Mouse (Mus musculus) neural tube, embryonic 13.5 days (tissue): Measurements from ENCODE around the gene Gm9508. TPM values are rescaled to one million over a fixed set of nuclear protein-coding genes. Genes with fewer than 3 reads are reported as not detected.
"Not testable (repeated sequence)": the region's sequence is repeated elsewhere in the genome, so short reads cannot be mapped to it uniquely, and the experiment has no call there.

ENCODE experiments used
- ATAC-seq: fragments of 200-750 bp; cut with Nextera tagmentation; 2 replicates; pipeline ENCODE4 v1.8.0; 2017; ENCODE audit warnings: low read depth, mild to moderate bottlenecking, moderate TSS enrichment, moderate library complexity
- H3K27ac ChIP-seq: fragments of 300-500 bp; sonication (generic); replicated peaks from 2 replicates; pipeline ENCODE4 v1.5.1; 2015; ENCODE audit warnings: moderate library complexity, mild to moderate bottlenecking, inconsistent platforms
- H3K27me3 ChIP-seq: fragments of 300-500 bp; sonication (generic); 2 replicates; pipeline ENCODE4 v1.6.1; 2015; ENCODE audit warnings: mild to moderate bottlenecking, inconsistent platforms
- H3K36me3 ChIP-seq: fragments of 300-500 bp; sonication (generic); 2 replicates; pipeline ENCODE4 v1.6.1; 2015; ENCODE audit warnings: mild to moderate bottlenecking, inconsistent platforms
- H3K4me1 ChIP-seq: fragments of 300-500 bp; sonication (generic); replicated peaks from 2 replicates; pipeline ENCODE4 v1.6.1; 2015; ENCODE audit warnings: inconsistent platforms
- H3K4me2 ChIP-seq: fragments of 300-500 bp; sonication (generic); 2 replicates; pipeline ENCODE4 v1.6.1; 2015; ENCODE audit warnings: inconsistent platforms, mild to moderate bottlenecking, moderate library complexity
- H3K4me3 ChIP-seq: fragments of 300-500 bp; sonication (generic); 2 replicates; pipeline ENCODE4 v1.5.1; 2015; ENCODE audit warnings: mild to moderate bottlenecking, inconsistent platforms
- H3K9ac ChIP-seq: fragments of 300-500 bp; sonication (generic); 2 replicates; pipeline ENCODE4 v1.6.1; 2015; ENCODE audit warnings: moderate library complexity, mild to moderate bottlenecking, inconsistent platforms
- H3K9me3 ChIP-seq: fragments of 300-500 bp; sonication (generic); 2 replicates; pipeline ENCODE4 v1.6.1; 2016; ENCODE audit warnings: inconsistent platforms
- WGBS: fragments of 180-500 bp; shearing (Covaris S2); methylation state at CpG from one replicate; pipeline ENCODE4 v1.1.7; 2015; 5-methylcytosine and 5-hydroxymethylcytosine counted together
- polyA plus RNA-seq: library from polyadenylated mRNA; unstranded; fragments of >200 nt; fragmentation: Nextera tagmentation; extraction: Ambion mirVana; gene quantifications from 2 replicates; pipeline ENCODE4 v1.2.1, GENCODE M21; 2015

Gene Gm9508
- not detected in 2 replicates for polyA plus RNA-seq

DNA sequence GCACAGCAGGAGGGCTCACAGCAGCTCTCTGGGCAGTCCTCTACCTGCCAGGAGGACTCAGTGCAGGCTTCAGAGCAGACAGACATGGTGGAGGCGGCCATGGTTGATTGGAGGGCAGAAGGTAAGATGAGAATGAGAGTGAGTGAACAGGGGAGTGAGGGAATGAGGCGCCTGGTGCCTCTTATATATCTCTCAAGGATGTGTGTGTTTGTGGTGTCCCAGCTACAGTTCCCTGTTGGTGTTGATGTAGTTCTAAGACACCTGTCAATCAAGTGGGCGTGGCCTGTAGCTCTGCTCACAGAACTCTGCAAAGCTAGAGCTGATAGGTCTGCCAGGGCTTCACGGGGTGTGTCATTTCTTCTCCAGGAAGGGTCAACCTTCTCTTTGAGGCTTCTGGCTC is at the start of gene Gm9508:
Gene Gm9508, minus strand, starts transcription at position 101 of the 400 bp plus-strand sequence.
- Histone ChIP-seq H3K27me3 (no peaks in the 10 kb centered on the region), H3K4me3 (no peak within 1 kb of the TSS), H3K27ac (no peak within 1 kb of the TSS), H3K36me3 (no peaks in the 10 kb centered on the region), H3K4me2 (no peak within 1 kb of the TSS), H3K9ac (no peak within 1 kb of the TSS), H3K4me1 (no peaks in the 10 kb centered on the region), H3K9me3 (peaks cover 9% of the 10 kb centered on the region; the same call in 1 of the 2 replicates)
- WGBS, result 34% methylated on average over 4 of the region's 4 CpGs
- no peak for ATAC-seq

DNA sequence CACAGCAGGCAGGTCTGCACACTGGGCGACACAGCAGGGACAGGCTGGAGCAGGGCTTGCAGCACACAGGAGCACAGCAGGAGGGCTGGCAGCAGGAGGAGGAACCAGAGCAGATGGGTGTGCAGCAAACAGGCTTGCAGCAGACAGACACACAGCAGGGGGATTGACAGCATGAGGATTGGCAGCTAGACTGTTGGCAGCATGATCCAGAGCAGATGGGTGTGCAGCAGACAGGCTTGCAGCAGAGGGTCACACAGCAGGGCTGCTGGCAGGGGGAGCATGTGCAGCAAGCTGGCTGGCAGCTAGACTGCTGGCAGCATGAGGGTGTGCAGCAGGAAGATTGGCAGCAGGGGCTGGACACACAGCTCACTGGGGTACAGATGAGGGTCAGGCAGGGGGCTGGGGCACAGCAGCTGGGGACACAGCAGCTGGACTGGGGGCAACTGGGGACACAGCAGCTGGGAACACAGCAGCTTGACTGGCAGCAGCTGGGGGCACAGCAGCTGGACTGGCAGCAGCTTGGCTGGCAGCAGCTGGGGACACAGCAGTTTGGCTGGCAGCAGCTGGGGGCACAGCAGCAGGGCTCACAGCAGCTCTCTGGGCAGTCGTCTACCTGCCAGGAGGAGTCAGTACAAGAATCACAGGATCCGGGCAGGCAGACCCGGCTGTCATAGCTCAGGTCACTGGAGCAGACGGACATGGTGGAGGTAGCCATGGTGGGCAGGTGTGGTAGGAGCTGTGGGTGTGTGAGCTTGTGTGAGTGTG is 45.1 kb upstream of the Gm9508 start, which contains the start of gene Gm18596:
Gene Gm18596, minus strand, starts transcription at position 715 of the 765 bp plus-strand sequence.
- H3K27ac ChIP-seq, ATAC-seq: not testable (repeated sequence)
- 54% methylated on average over 5 of the region's 5 CpGs for WGBS

DNA sequence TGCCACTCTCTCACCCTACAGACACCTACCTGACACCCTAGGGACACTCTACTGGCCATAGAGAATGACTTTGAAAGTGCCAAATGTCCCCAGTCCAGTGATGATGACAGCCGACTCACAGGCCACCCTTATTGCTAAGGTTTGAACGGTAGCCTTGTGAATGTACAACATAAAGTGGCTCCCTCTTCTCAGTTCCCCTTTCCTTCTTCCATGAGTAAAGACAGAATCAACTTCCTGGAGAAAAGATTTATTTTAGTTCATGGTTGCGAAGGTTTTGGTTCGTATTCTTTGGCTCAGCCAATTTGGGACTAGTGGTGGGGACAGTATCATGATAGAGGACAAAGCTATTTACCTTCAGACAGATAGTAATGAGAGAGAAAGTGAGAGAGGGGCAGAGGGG is 41.9 kb upstream of the Gm9508 start:
- no peak overlapping the region for H3K4me2 ChIP-seq
- WGBS, result 94% methylated on average over 4 of the region's 4 CpGs
- H3K36me3 ChIP-seq, result no peaks in the 10 kb centered on the region
- H3K9ac ChIP-seq, result no peak overlapping the region
- H3K27me3 ChIP-seq, result no peaks in the 10 kb centered on the region
- no peak for ATAC-seq
- no peak overlapping the region for H3K27ac ChIP-seq
- H3K4me3 ChIP-seq, result no peak overlapping the region
- H3K4me1 ChIP-seq, result 0 out of 2 replicates have a peak, but pooled peaks cover 5% of the 10 kb centered on the region
- H3K9me3 ChIP-seq, result peaks cover 4% of the 10 kb centered on the region

More for the DNA sequence above, 45.1 kb upstream of the Gm9508 start, which contains the start of gene Gm18596:
- not testable (repeated sequence) for H3K9me3 ChIP-seq, H3K4me1 ChIP-seq, H3K27me3 ChIP-seq, H3K4me3 ChIP-seq, H3K36me3 ChIP-seq, H3K4me2 ChIP-seq, H3K9ac ChIP-seq

DNA sequence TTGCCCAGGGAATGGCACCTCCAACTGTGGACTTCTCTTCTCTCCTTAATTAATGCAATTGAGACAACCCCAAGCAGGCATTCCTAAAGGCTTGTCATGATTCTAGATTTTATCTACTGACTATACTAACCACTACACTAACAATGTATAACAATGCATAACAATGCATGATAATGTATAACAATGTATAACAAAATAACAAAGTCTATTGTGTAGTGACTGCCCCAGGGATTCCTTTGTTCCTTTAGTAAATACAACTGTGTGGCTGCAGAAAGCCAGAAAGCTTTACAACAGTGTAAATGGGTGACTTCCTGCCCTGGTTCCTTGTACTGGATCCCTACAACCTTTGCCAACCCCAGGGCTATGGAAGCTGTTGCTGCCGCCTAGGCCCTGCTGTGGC is 38.9 kb upstream of the Gm9508 start:
- Histone ChIP-seq H3K27ac (no peak overlapping the region), H3K4me1 (no peaks in the 10 kb centered on the region), H3K9me3 (peaks cover 4% of the 10 kb centered on the region), H3K4me2 (no peak overlapping the region), H3K27me3 (no peaks in the 10 kb centered on the region), H3K4me3 (no peak overlapping the region), H3K36me3 (no peaks in the 10 kb centered on the region), H3K9ac (no peak overlapping the region)
- 84% methylated on average over 1 of the region's 1 CpGs for whole genome bisulfite sequencing
- no peak for ATAC-seq

DNA sequence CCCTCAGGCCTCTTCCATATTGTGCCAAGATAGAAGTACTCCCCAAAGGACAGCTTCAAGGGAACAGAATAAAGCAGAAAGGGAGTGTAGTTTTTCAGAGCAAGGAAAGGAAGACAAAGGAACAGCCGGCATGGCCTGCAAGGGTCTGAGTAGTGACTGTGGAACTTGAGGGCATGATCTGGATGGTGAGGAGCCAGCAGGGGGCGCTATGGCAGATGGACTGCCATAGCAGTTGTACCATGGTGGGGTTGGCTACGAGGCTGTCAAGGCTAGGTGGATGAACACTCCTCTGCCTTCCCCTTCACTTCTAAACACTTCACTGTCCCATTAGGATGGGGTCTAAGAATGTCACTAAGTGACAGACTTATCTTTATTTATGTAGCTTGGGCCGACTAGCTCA is 32.2 kb upstream of the Gm9508 start:
- H3K9ac ChIP-seq, result no peak overlapping the region
- no peak overlapping the region for H3K4me2 ChIP-seq
- H3K9me3 ChIP-seq, result no peaks in the 10 kb centered on the region; the same call in 1 of the 2 replicates
- H3K4me1 ChIP-seq, result no peaks in the 10 kb centered on the region
- ATAC-seq, result no peak
- H3K4me3 ChIP-seq, result no peak overlapping the region
- no peak overlapping the region for H3K27ac ChIP-seq
- no peaks in the 10 kb centered on the region for H3K27me3 ChIP-seq
- H3K36me3 ChIP-seq, result no peaks in the 10 kb centered on the region
- 49% methylated on average over 4 of the region's 4 CpGs for WGBS

DNA sequence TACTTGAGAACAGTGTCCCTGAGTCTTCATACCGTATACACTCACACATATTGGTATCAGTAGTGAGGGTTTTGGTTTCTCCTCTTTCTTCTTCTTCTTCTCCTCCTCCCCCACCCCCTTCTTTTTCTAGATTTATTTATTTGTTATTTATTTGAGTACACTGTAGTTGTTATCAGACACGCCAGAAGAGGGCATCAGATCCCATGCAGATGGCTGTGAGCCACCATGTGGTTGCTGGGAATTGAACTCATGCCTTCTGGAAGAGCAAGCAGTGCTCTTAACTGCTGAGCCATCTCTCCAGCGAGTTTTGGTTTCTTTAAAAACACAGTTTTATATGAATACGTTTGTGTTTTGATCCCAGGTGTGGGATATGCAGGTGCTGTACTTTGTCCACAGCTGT is 31.2 kb upstream of the Gm9508 start:
- Histone ChIP-seq H3K4me2 (no peak overlapping the region), H3K9me3 (no peaks in the 10 kb centered on the region), H3K9ac (no peak overlapping the region), H3K4me3 (no peak overlapping the region), H3K4me1 (no peaks in the 10 kb centered on the region), H3K27me3 (no peaks in the 10 kb centered on the region), H3K27ac (no peak overlapping the region), H3K36me3 (no peaks in the 10 kb centered on the region)
- ATAC-seq, result no peak
- WGBS, result 68% methylated on average over 4 of the region's 4 CpGs

DNA sequence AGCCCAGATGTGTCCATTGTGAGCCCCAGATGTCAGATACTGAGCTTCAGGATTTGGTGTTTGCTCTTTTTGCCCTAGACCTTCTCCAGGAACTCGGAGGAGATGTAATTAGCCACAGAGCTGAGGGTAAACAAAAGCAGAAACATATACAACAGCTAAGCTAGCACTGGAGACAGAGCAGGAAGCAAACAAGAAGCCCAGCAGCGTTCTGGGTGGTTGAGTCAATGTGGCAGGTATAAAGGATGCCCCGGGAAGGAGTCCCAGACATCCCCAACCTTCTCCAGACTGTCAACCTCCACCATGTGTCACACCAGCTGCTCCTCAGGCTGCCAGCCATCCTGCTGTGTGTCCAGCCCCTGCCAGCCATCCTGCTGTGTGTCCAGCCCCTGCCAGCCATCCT is 29.2 kb upstream of the Gm9508 start, which contains the start of gene Gm10100:
Gene Gm10100, plus strand, starts transcription at position 301 of the 400 bp plus-strand sequence.
- Histone ChIP-seq H3K9ac (no peak within 1 kb of the TSS), H3K4me1 (no peaks in the 10 kb centered on the region), H3K36me3 (no peaks in the 10 kb centered on the region), H3K4me2 (no peak within 1 kb of the TSS), H3K27me3 (no peaks in the 10 kb centered on the region), H3K27ac (no peak within 1 kb of the TSS), H3K9me3 (no peaks in the 10 kb centered on the region), H3K4me3 (no peak within 1 kb of the TSS)
- 28% methylated on average over 3 of the region's 3 CpGs for WGBS
- no peak for ATAC-seq

DNA sequence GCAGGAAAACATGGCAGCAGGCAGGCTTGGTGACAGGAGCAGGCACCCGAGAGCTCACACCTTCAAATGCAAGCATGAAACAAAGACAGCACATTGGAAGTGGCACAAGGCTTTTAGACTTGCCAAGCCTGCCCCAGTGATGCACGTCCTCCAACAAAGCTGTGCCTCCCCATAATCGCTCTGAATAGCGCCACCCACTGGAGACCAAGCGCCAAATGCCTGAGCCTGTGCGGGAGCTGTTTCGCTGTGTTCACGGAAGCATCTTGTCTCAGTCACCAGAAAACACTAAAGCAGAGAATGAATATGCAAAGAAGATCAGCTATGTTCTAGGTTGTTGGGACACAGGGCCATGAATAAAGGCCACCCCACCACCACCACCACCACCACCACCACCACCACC is 27.8 kb upstream of the Gm9508 start:
- Histone ChIP-seq H3K4me2 (no peak overlapping the region), H3K36me3 (no peaks in the 10 kb centered on the region), H3K4me3 (no peak overlapping the region), H3K27me3 (no peaks in the 10 kb centered on the region), H3K27ac (no peak overlapping the region), H3K9me3 (no peaks in the 10 kb centered on the region), H3K4me1 (no peaks in the 10 kb centered on the region), H3K9ac (no peak overlapping the region)
- no peak for ATAC-seq
- WGBS, result 78% methylated on average over 8 of the region's 8 CpGs

DNA sequence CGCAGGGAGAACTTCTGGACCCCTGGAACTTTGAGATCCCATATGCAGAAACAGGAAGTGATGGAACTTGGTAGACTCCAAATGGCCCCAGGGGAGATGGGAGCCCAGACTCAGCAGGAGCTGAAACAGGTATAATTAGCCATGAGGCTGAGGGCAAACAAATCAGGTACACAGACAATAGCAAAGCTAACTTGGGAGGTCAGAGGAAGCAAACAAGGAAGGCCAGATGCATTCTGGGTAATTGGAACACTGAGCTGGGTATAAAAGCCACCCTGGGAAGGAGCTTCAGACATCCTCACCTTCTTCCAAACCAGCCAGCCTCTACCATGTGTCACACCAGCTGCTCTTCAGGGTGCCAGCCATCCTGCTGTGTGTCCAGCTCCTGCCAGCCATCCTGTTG is 23.3 kb upstream of the Gm9508 start, which contains the start of gene Krtap12-1:
Gene Krtap12-1, plus strand, starts transcription at position 301 of the 400 bp plus-strand sequence.
- 90% methylated on average over 1 of the region's 1 CpGs for WGBS
- not testable (repeated sequence) for H3K4me1 ChIP-seq, H3K4me2 ChIP-seq, H3K36me3 ChIP-seq, H3K9me3 ChIP-seq, H3K27me3 ChIP-seq, ATAC-seq, H3K4me3 ChIP-seq, H3K27ac ChIP-seq, H3K9ac ChIP-seq

DNA sequence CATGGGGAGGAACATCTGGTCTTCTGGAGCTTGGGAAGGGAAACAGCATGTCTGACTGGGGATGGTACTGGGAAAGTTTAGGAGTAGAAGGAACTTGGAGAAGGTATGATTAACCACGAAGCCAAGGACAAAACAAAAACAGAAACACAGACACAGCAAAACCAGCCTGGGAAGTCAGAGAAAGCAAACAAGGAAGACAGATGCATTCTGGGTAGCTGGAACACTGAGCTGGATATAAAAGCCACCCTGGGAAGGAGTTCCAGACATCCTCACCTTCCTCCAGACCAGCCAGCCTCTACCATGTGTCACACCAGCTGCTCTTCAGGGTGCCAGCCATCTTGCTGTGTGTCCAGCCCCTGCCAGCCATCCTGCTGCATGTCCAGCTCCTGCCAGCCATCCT is 18.5 kb upstream of the Gm9508 start, which contains the start of gene Gm10142:
Gene Gm10142, plus strand, starts transcription at position 301 of the 400 bp plus-strand sequence.
- Histone ChIP-seq H3K4me2 (no peak within 1 kb of the TSS), H3K36me3 (no peaks in the 10 kb centered on the region), H3K27me3 (no peaks in the 10 kb centered on the region), H3K4me1 (no peaks in the 10 kb centered on the region), H3K4me3 (no peak within 1 kb of the TSS), H3K27ac (no peak within 1 kb of the TSS), H3K9ac (no peak within 1 kb of the TSS), H3K9me3 (no peaks in the 10 kb centered on the region)
- ATAC-seq, result no peak
- 93% methylated on average over 1 of the region's 1 CpGs for WGBS

DNA sequence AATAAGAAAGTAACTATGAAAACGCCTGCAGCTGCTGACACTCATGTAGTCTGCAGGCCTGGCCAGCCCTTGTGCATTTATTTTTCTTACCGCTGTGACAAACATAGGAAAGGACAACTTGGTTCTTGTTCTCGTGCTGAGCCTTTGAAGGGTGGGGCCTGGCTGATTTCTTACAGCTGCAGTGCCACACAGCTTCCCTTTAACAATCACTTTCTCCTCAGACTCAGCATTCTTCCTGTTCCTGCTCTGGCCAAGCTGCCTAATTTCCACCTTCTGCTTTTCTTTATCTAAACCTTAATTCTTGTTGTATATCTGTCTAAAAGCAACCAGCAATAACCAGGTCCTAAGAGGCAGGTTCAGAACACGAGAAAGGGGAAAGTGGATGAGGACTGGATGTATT is 16.7 kb upstream of the Gm9508 start:
- ATAC-seq, result no peak
- 70% methylated on average over 4 of the region's 4 CpGs for WGBS
- no peak overlapping the region for H3K4me2 ChIP-seq
- H3K9me3 ChIP-seq, result no peaks in the 10 kb centered on the region
- H3K4me1 ChIP-seq, result no peaks in the 10 kb centered on the region
- H3K27ac ChIP-seq, result no peak overlapping the region
- no peaks in the 10 kb centered on the region for H3K36me3 ChIP-seq
- no peaks in the 10 kb centered on the region for H3K27me3 ChIP-seq
- no peak overlapping the region for H3K9ac ChIP-seq
- no peak overlapping the region for H3K4me3 ChIP-seq

DNA sequence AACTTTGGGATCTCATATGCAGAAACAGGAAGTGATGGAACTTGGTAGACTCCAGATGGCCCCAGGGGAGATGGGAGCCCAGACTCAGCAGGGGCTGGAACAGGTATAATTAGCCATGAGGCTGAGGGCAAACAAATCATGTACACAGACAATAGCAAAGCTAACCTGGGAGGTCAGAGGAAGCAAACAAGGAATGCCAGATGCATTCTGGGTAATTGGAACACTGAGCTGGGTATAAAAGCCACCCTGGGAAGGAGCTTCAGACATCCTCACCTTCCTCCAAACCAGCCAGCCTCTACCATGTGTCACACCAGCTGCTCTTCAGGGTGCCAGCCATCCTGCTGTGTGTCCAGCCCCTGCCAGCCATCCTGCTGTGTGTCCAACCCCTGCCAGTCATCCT is 14.1 kb upstream of the Gm9508 start, which contains the start of gene Gm10024:
Gene Gm10024, plus strand, starts transcription at position 301 of the 400 bp plus-strand sequence.
- H3K4me2 ChIP-seq, H3K4me1 ChIP-seq, ATAC-seq, H3K9ac ChIP-seq, H3K4me3 ChIP-seq, H3K27ac ChIP-seq, H3K36me3 ChIP-seq, H3K27me3 ChIP-seq, H3K9me3 ChIP-seq: not testable (repeated sequence)
